Mouse (Mus musculus) thymus, adult 2 months (tissue): ENCODE measurements at regions not wholly inside any gene's neighbourhood (a gene's known extent, or its start where the extent isn't known, plus 50 kb on each side); places are given as distances from the start of the nearest gene placed in this dataset.

Source experiments
- CTCF ChIP-seq: fragments of 200-500 bp; IDR thresholded peaks from 2 replicates; pipeline ENCODE4 v1.5.1; 2012; ENCODE audit warnings: mild to moderate bottlenecking, control low read depth, low read length, moderate library complexity, borderline replicate concordance; ENCODE audit not compliant: control insufficient read depth, poor library complexity, insufficient read depth; ENCODE audit errors: extremely low read depth
- POLR2A ChIP-seq: fragments of 200-500 bp; IDR thresholded peaks from 2 replicates; pipeline ENCODE4 v1.6.1; 2012; ENCODE audit warnings: mild to moderate bottlenecking, low read length, control low read depth, moderate library complexity; ENCODE audit not compliant: control insufficient read depth, poor library complexity, insufficient read depth; ENCODE audit errors: extremely low read depth

- TF ChIP-seq POLR2A (no peak), CTCF (no peak)
Measured at GRCm38 (mm10) chr4:56636265-56636664, 103.6 kb upstream of the Gm26657 start.
